Mouse (Mus musculus): ENCODE results near the gene Kdm5a.

- TF ChIP-seq CTCF (IDR thresholded peaks at IDR 0.05) (no peak), EP300 (IDR thresholded peaks at IDR 0.05) (no peak)
Measured at GRCm38 (mm10) chr6:120362124-120362523, 1.8 kb upstream of the Kdm5a start.

Measured in lung, postnatal 0 days (tissue).